Mouse (Mus musculus) cerebellum, adult 2 months (tissue): Measurements from ENCODE around the gene Slco2b1.

Experiments
- CTCF ChIP-seq: fragments of 200-500 bp; IDR thresholded peaks from 2 replicates; pipeline ENCODE4 v1.5.1; 2011; ENCODE audit warnings: low read depth, mild to moderate bottlenecking, control low read depth, low read length, moderate library complexity, borderline replicate concordance; ENCODE audit not compliant: insufficient read depth
- POLR2A ChIP-seq: fragments of 200-500 bp; IDR thresholded peaks from 2 replicates; pipeline ENCODE4 v1.6.1; 2011; ENCODE audit warnings: low read length, control low read depth, borderline replicate concordance; ENCODE audit not compliant: insufficient read depth

GRCm38 (mm10) chr7:99708301-99708721, 2.8 kb downstream of the Slco2b1 start:
- TF ChIP-seq CTCF, result no peak
- no peak for TF ChIP-seq POLR2A
